Mouse (Mus musculus) embryonic facial prominence, embryonic 13.5 days (tissue): ENCODE measurements around the gene Trim31. TPM values are rescaled to one million over a fixed set of nuclear protein-coding genes. Genes with fewer than 3 reads are reported as not detected.
"Not testable (repeated sequence)": the region's sequence is repeated elsewhere in the genome, so short reads cannot be mapped to it uniquely, and the experiment has no call there.

Experiments used
- ATAC-seq: fragments of 200-750 bp; cut with Nextera tagmentation; 2 replicates; pipeline ENCODE4 v1.8.0; 2017; ENCODE audit warnings: low read depth; ENCODE audit not compliant: insufficient number of reproducible peaks, insufficient read depth, low FRiP score, low TSS enrichment
- H3K27ac ChIP-seq: fragments of 300-500 bp; sonication (generic); 2 replicates; pipeline ENCODE4 v1.5.1; 2015; ENCODE audit warnings: moderate library complexity, mild to moderate bottlenecking, inconsistent platforms
- H3K27me3 ChIP-seq: fragments of 300-500 bp; sonication (generic); 2 replicates; pipeline ENCODE4 v1.6.1; 2015; ENCODE audit warnings: mild to moderate bottlenecking, inconsistent platforms
- H3K36me3 ChIP-seq: fragments of 300-500 bp; sonication (generic); 2 replicates; pipeline ENCODE4 v1.6.1; 2015; ENCODE audit warnings: mild to moderate bottlenecking, inconsistent platforms
- H3K4me1 ChIP-seq: fragments of 300-500 bp; sonication (generic); 2 replicates; pipeline ENCODE4 v1.6.1; 2015; ENCODE audit warnings: inconsistent platforms
- H3K4me2 ChIP-seq: fragments of 300-500 bp; sonication (generic); 2 replicates; pipeline ENCODE4 v1.6.1; 2015; ENCODE audit warnings: moderate library complexity, mild to moderate bottlenecking, inconsistent platforms
- H3K4me3 ChIP-seq: fragments of 300-500 bp; sonication (generic); 2 replicates; pipeline ENCODE4 v1.5.1; 2015; ENCODE audit warnings: mild to moderate bottlenecking, inconsistent platforms
- H3K9ac ChIP-seq: fragments of 300-500 bp; sonication (generic); 2 replicates; pipeline ENCODE4 v1.6.1; 2015; ENCODE audit warnings: mild to moderate bottlenecking, inconsistent platforms
- H3K9me3 ChIP-seq: fragments of 300-500 bp; sonication (generic); 2 replicates; pipeline ENCODE4 v1.6.1; 2016; ENCODE audit warnings: inconsistent platforms
- WGBS: fragments of 180-500 bp; shearing (Covaris S2); methylation state at CpG from one replicate; pipeline ENCODE4 v1.1.7; 2015; ENCODE audit warnings: mixed read lengths; 5-methylcytosine and 5-hydroxymethylcytosine counted together
- polyA plus RNA-seq: library from polyadenylated mRNA; unstranded; fragments of >200 nt; fragmentation: Nextera tagmentation; extraction: Ambion mirVana; gene quantifications from 2 replicates; pipeline ENCODE4 v1.2.1, GENCODE M21; 2015

The Trim31 gene
- polyA plus RNA-seq, 1 experiment from 2014 or later, result not detected

- no peak within 1 kb of the TSS for H3K4me3 ChIP-seq
- H3K4me1 ChIP-seq, result 0 out of 2 replicates have a peak, but pooled peaks cover 7% of the 10 kb centered on the region
- no peaks in the 10 kb centered on the region for H3K9me3 ChIP-seq
- H3K36me3 ChIP-seq, result no peaks in the 10 kb centered on the region
- H3K27ac ChIP-seq, result no peak within 1 kb of the TSS
- H3K27me3 ChIP-seq, result peaks cover 32% of the 10 kb centered on the region
- 73% methylated on average over 4 of the region's 4 CpGs for WGBS
- no peak within 1 kb of the TSS for H3K4me2 ChIP-seq
- H3K9ac ChIP-seq, result no peak within 1 kb of the TSS
- no peak for ATAC-seq
These were observed 28.5 kb upstream of the Trim31 start, which contains the start of gene Trim10 for GRCm38 (mm10) chr17:36869284-36869954. Gene Trim10, plus strand, starts transcription at chr17:36869574.

- Histone ChIP-seq H3K27ac (no peak overlapping the region), H3K36me3 (no peaks in the 10 kb centered on the region), H3K27me3 (peaks cover 25% of the 10 kb centered on the region), H3K4me1 (0 out of 2 replicates have a peak, but pooled peaks cover 7% of the 10 kb centered on the region), H3K9ac (no peak overlapping the region), H3K4me3 (no peak overlapping the region), H3K4me2 (no peak overlapping the region), H3K9me3 (no peaks in the 10 kb centered on the region)
- WGBS, result 80% methylated on average over 25 of the region's 25 CpGs
- ATAC-seq, result no peak
These were observed 27.7 kb upstream of the Trim31 start for GRCm38 (mm10) chr17:36869955-36870810.

GRCm38 (mm10) chr17:36874636-36875035 lies 23.3 kb upstream of the Trim31 start:
- Histone ChIP-seq H3K27ac (no peak overlapping the region), H3K27me3 (no peaks in the 10 kb centered on the region), H3K4me3 (no peak overlapping the region), H3K9ac (no peak overlapping the region), H3K36me3 (no peaks in the 10 kb centered on the region), H3K4me1 (no peaks in the 10 kb centered on the region), H3K9me3 (no peaks in the 10 kb centered on the region), H3K4me2 (no peak overlapping the region)
- ATAC-seq, result no peak
- 55% methylated on average over 4 of the region's 4 CpGs for WGBS

- 69% methylated on average over 2 of the region's 2 CpGs for WGBS
- no peak overlapping the region for H3K4me2 ChIP-seq
- no peaks in the 10 kb centered on the region for H3K27me3 ChIP-seq
- no peaks in the 10 kb centered on the region for H3K4me1 ChIP-seq
- H3K9ac ChIP-seq, result no peak overlapping the region
- H3K4me3 ChIP-seq, result no peak overlapping the region
- no peaks in the 10 kb centered on the region for H3K36me3 ChIP-seq
- no peak overlapping the region for H3K27ac ChIP-seq
- H3K9me3 ChIP-seq, result no peaks in the 10 kb centered on the region
- ATAC-seq, result no peak
These were observed 14.6 kb upstream of the Trim31 start for GRCm38 (mm10) chr17:36883350-36883749.

- H3K27me3 ChIP-seq, result 0 out of 2 replicates have a peak, but pooled peaks cover 3% of the 10 kb centered on the region
- no peak overlapping the region for H3K4me2 ChIP-seq
- no peaks in the 10 kb centered on the region for H3K9me3 ChIP-seq
- no peak for ATAC-seq
- 91% methylated on average over 12 of the region's 12 CpGs for WGBS
- H3K9ac ChIP-seq, result no peak overlapping the region
- H3K4me3 ChIP-seq, result no peak overlapping the region
- no peaks in the 10 kb centered on the region for H3K36me3 ChIP-seq
- H3K27ac ChIP-seq, result no peak overlapping the region
- H3K4me1 ChIP-seq, result no peaks in the 10 kb centered on the region
These were observed 12.7 kb upstream of the Trim31 start for GRCm38 (mm10) chr17:36885132-36885790.

- Histone ChIP-seq H3K4me1 (no peaks in the 10 kb centered on the region), H3K4me3 (no peak within 1 kb of the TSS), H3K9ac (no peak within 1 kb of the TSS), H3K4me2 (no peak within 1 kb of the TSS), H3K27me3 (0 out of 2 replicates have a peak, but pooled peaks cover 8% of the 10 kb centered on the region), H3K36me3 (no peaks in the 10 kb centered on the region), H3K9me3 (no peaks in the 10 kb centered on the region), H3K27ac (no peak within 1 kb of the TSS)
- WGBS, result 82% methylated on average over 5 of the region's 5 CpGs
- no peak for ATAC-seq
These were observed 7.6 kb upstream of the Trim31 start, which contains the start of gene Trim40 for GRCm38 (mm10) chr17:36890073-36890903. Gene Trim40, minus strand, starts transcription at chr17:36890123.

GRCm38 (mm10) chr17:36891496-36891895 lies 6.4 kb upstream of the Trim31 start:
- H3K4me3 ChIP-seq, H3K4me2 ChIP-seq, ATAC-seq: not testable (repeated sequence)

GRCm38 (mm10) chr17:36892362-36892761 lies 5.6 kb upstream of the Trim31 start:
- H3K9ac ChIP-seq, result no peak overlapping the region
- H3K9me3 ChIP-seq, result no peaks in the 10 kb centered on the region
- ATAC-seq, result no peak
- H3K4me2 ChIP-seq, result no peak overlapping the region
- no peak overlapping the region for H3K4me3 ChIP-seq
- H3K27me3 ChIP-seq, result 0 out of 2 replicates have a peak, but pooled peaks cover 8% of the 10 kb centered on the region
- no peaks in the 10 kb centered on the region for H3K36me3 ChIP-seq
- WGBS, result 17% methylated on average over 2 of the region's 2 CpGs
- no peaks in the 10 kb centered on the region for H3K4me1 ChIP-seq
- no peak overlapping the region for H3K27ac ChIP-seq

More at GRCm38 (mm10) chr17:36891496-36891895, 6.4 kb upstream of the Trim31 start:
- not testable (repeated sequence) for H3K27ac ChIP-seq, H3K36me3 ChIP-seq, H3K27me3 ChIP-seq, H3K9me3 ChIP-seq, H3K9ac ChIP-seq, H3K4me1 ChIP-seq
- 92% methylated on average over 1 of the region's 1 CpGs for WGBS

GRCm38 (mm10) chr17:36893387-36893786 lies 4.5 kb upstream of the Trim31 start:
- no peak overlapping the region for H3K4me3 ChIP-seq
- no peak overlapping the region for H3K9ac ChIP-seq
- H3K36me3 ChIP-seq, result no peaks in the 10 kb centered on the region
- ATAC-seq, result no peak
- H3K4me2 ChIP-seq, result no peak overlapping the region
- H3K27me3 ChIP-seq, result peaks cover 11% of the 10 kb centered on the region; the same call in 1 of the 2 replicates
- H3K27ac ChIP-seq, result no peak overlapping the region
- H3K4me1 ChIP-seq, result no peaks in the 10 kb centered on the region
- no peaks in the 10 kb centered on the region for H3K9me3 ChIP-seq
- 71% methylated on average over 5 of the region's 5 CpGs for WGBS

GRCm38 (mm10) chr17:36896583-36896982 lies 1.3 kb upstream of the Trim31 start:
- peaks cover 3% of the 10 kb centered on the region; the same call in 1 of the 2 replicates for H3K27me3 ChIP-seq
- H3K27ac ChIP-seq, result no peak overlapping the region
- H3K4me1 ChIP-seq, result no peaks in the 10 kb centered on the region
- no peak overlapping the region for H3K9ac ChIP-seq
- no peak overlapping the region for H3K4me2 ChIP-seq
- 81% methylated on average over 1 of the region's 1 CpGs for WGBS
- H3K4me3 ChIP-seq, result no peak overlapping the region
- no peak for ATAC-seq
- no peaks in the 10 kb centered on the region for H3K36me3 ChIP-seq
- no peaks in the 10 kb centered on the region for H3K9me3 ChIP-seq

- Histone ChIP-seq H3K9ac (no peak overlapping the region), H3K4me2 (no peak overlapping the region)
These were observed 853 bp upstream of the Trim31 start for GRCm38 (mm10) chr17:36897065-36897464.

More at GRCm38 (mm10) chr17:36897065-36897464, 853 bp upstream of the Trim31 start:
- ATAC-seq, result no peak
- Histone ChIP-seq H3K9me3 (no peaks in the 10 kb centered on the region), H3K36me3 (no peaks in the 10 kb centered on the region), H3K27me3 (peaks cover 3% of the 10 kb centered on the region; the same call in 1 of the 2 replicates), H3K27ac (no peak overlapping the region), H3K4me1 (no peaks in the 10 kb centered on the region), H3K4me3 (no peak overlapping the region)
